Mouse (Mus musculus) hindbrain, embryonic 13.5 days (tissue): Measurements from ENCODE around the gene Olfr1394. TPM values are rescaled to one million over a fixed set of nuclear protein-coding genes. Genes with fewer than 3 reads are reported as not detected.
"Not testable (repeated sequence)": the region's sequence is repeated elsewhere in the genome, so short reads cannot be mapped to it uniquely, and the experiment has no call there.

Experiments
- ATAC-seq: fragments of 200-750 bp; cut with Nextera tagmentation; 2 replicates; pipeline ENCODE4 v1.8.0; 2017; ENCODE audit warnings: moderate TSS enrichment; ENCODE audit not compliant: low FRiP score
- H3K27ac ChIP-seq: fragments of 300-500 bp; sonication (generic); 2 replicates; pipeline ENCODE4 v1.5.1; 2015; ENCODE audit warnings: inconsistent platforms, mild to moderate bottlenecking, moderate library complexity
- H3K27me3 ChIP-seq: fragments of 300-500 bp; sonication (generic); 2 replicates; pipeline ENCODE4 v1.6.1; 2015; ENCODE audit warnings: mild to moderate bottlenecking, inconsistent platforms
- H3K36me3 ChIP-seq: fragments of 300-500 bp; sonication (generic); 2 replicates; pipeline ENCODE4 v1.6.1; 2015; ENCODE audit warnings: mild to moderate bottlenecking, inconsistent platforms
- H3K4me1 ChIP-seq: fragments of 300-500 bp; sonication (generic); replicated peaks from 2 replicates; pipeline ENCODE4 v1.6.1; 2015; ENCODE audit warnings: inconsistent platforms
- H3K4me2 ChIP-seq: fragments of 300-500 bp; sonication (generic); 2 replicates; pipeline ENCODE4 v1.6.1; 2015; ENCODE audit warnings: inconsistent platforms, mild to moderate bottlenecking, moderate library complexity
- H3K4me3 ChIP-seq: fragments of 300-500 bp; sonication (generic); 2 replicates; pipeline ENCODE4 v1.5.1; 2015; ENCODE audit warnings: mild to moderate bottlenecking, inconsistent platforms
- H3K9ac ChIP-seq: fragments of 300-500 bp; sonication (generic); 2 replicates; pipeline ENCODE4 v1.6.1; 2015; ENCODE audit warnings: mild to moderate bottlenecking, inconsistent platforms
- H3K9me3 ChIP-seq: fragments of 300-500 bp; sonication (generic); 2 replicates; pipeline ENCODE4 v1.6.1; 2016; ENCODE audit warnings: inconsistent platforms
- WGBS: fragments of 180-500 bp; shearing (Covaris S2); methylation state at CpG from one replicate; pipeline ENCODE4 v1.1.7; 2015; 5-methylcytosine and 5-hydroxymethylcytosine counted together
- polyA plus RNA-seq: library from polyadenylated mRNA; unstranded; fragments of >200 nt; fragmentation: Nextera tagmentation; extraction: Ambion mirVana; gene quantifications from 2 replicates; pipeline ENCODE4 v1.2.1, GENCODE M21; 2015

The Olfr1394 gene
- polyA plus RNA-seq, 1 experiment from 2014 or later, result not detected

DNA sequence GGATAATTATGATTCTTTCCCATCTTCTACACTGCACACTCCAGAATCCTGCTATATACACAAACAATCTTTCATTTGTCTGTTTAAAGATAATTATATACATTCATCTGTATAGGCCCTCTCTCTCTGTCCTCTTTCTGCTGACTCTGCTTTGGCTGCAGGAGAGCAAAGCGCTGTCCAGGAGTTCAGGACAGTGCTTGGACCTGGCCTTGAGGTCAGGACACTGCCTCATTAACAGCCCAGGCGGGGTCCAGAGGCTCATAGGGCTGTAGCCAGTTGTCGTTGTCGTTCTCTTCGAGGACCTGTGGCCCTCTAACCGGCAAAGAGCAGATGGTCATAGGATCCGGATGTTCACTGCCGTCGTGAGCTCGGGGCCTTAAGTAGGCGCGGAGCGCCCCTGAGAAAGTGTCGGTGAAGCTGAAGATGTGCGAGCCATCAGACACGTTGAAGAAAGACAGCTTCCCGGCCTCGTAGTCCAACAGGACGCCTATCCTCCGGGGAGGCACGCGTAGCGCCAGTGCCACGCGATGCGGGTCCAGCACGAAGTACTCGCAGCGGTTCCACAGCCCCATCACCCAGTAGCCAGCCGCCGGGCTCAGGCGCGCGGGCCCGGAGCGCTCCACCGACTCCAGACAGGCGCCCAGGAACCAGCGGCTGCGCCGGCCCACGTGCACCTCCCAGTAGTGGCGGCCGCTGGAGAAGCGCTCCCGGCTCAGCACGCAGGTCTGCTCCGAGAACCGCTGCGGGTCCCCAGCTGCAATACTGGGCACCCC, 14.8 kb downstream of the Olfr1394 start:
- peak overlapping the region; percentile 44 for H3K4me3 ChIP-seq
- peaks cover 9% of the 10 kb centered on the region for H3K4me1 ChIP-seq
- peaks cover 31% of the 10 kb centered on the region for H3K27me3 ChIP-seq
- peak; percentile 90 for ATAC-seq
- H3K9ac ChIP-seq, result peak overlapping the region; percentile 68
- 5% methylated on average over 50 of the region's 50 CpGs for WGBS
- no peaks in the 10 kb centered on the region for H3K36me3 ChIP-seq
- H3K4me2 ChIP-seq, result peak overlapping the region; percentile 77
- peaks cover 9% of the 10 kb centered on the region for H3K9me3 ChIP-seq
- no peak overlapping the region for H3K27ac ChIP-seq

GRCm38 (mm10) chr11:49170576-49170975, 16.4 kb downstream of the Olfr1394 start:
- Histone ChIP-seq H3K4me2 (no peak overlapping the region), H3K4me1 (peaks cover 9% of the 10 kb centered on the region), H3K36me3 (no peaks in the 10 kb centered on the region), H3K9ac (no peak overlapping the region), H3K9me3 (peaks cover 9% of the 10 kb centered on the region), H3K4me3 (no peak overlapping the region), H3K27me3 (peaks cover 31% of the 10 kb centered on the region), H3K27ac (no peak overlapping the region)
- WGBS, result 93% methylated on average over 4 of the region's 4 CpGs
- ATAC-seq, result no peak

DNA sequence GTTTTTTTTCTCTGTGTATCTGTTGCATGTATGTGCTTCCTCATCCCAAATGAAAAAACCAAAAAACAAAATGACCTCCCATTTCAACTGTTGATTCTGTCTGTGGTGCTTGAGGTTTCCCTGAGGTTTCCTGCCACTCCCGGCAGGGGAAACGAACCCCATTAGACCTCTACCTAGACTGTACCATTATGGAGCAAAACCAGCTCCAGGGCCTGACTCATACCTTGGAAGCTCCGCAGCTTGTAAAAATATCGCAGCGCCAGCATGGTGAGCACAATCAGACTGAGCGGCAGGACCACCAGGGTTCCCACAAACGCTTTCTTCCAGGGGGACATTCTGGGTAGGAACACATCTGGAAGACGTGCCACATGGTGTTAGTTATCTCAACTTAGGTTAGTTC, 21.2 kb downstream of the Olfr1394 start:
- WGBS, result 93% methylated on average over 8 of the region's 8 CpGs
- Histone ChIP-seq H3K27ac (no peak overlapping the region), H3K4me1 (no peaks in the 10 kb centered on the region), H3K27me3 (peaks cover 5% of the 10 kb centered on the region), H3K9me3 (no peaks in the 10 kb centered on the region), H3K4me3 (no peak overlapping the region), H3K9ac (no peak overlapping the region), H3K4me2 (no peak overlapping the region), H3K36me3 (no peaks in the 10 kb centered on the region)
- no peak for ATAC-seq

GRCm38 (mm10) chr11:49176047-49176779, 22.0 kb downstream of the Olfr1394 start:
- not testable (repeated sequence) for H3K9me3 ChIP-seq, H3K36me3 ChIP-seq, H3K4me3 ChIP-seq, H3K4me2 ChIP-seq, H3K27ac ChIP-seq, H3K27me3 ChIP-seq, H3K9ac ChIP-seq, H3K4me1 ChIP-seq, ATAC-seq
- WGBS, result 85% methylated on average over 4 of the region's 4 CpGs

DNA sequence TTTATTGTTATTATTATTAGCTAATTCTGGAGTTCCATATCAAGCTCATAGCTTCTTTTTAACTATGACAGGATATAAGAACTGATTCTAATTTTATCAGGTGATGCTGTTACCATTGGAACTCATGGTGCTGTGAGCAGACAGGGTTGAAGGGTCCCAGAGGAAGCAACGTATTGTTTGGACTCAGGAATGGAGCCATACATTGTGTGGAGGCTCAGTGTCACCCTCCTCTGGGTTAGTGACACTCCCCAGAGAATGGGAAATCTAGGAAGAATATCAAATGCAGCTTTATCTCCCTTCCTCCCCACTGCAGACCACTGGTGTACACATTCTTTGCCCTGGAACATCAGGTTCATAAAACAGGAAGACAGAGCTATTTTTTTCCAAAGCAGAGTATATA, 29.0 kb downstream of the Olfr1394 start:
- Histone ChIP-seq H3K4me1 (no peaks in the 10 kb centered on the region), H3K36me3 (no peaks in the 10 kb centered on the region), H3K9ac (no peak overlapping the region), H3K4me2 (no peak overlapping the region), H3K9me3 (no peaks in the 10 kb centered on the region), H3K27me3 (no peaks in the 10 kb centered on the region), H3K4me3 (no peak overlapping the region), H3K27ac (no peak overlapping the region)
- no peak for ATAC-seq
- 77% methylated on average over 1 of the region's 1 CpGs for WGBS

DNA sequence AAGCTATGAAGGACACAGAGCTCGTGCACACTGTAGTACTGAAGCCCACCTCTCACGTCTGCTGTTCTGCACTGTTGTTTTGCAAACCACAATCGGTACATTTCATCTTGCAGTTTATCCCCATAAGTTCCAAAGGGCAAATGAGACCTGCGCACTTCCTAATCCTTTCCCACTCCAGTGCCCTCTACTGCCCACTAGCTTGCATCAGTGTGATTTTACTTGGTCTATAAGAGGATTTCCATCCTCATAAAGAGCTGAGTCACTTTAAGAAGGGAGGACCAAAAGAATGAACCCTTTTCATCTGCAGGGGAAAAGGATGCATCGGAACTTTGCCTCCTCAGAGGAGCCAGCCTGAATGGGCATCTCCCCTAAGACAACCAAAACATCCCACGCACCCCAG, 32.3 kb downstream of the Olfr1394 start:
- WGBS, result 84% methylated on average over 6 of the region's 6 CpGs
- Histone ChIP-seq H3K4me2 (no peak overlapping the region), H3K9me3 (no peaks in the 10 kb centered on the region), H3K27ac (no peak overlapping the region), H3K36me3 (no peaks in the 10 kb centered on the region), H3K4me1 (no peaks in the 10 kb centered on the region), H3K9ac (no peak overlapping the region), H3K4me3 (no peak overlapping the region), H3K27me3 (no peaks in the 10 kb centered on the region)
- ATAC-seq, result no peak

DNA sequence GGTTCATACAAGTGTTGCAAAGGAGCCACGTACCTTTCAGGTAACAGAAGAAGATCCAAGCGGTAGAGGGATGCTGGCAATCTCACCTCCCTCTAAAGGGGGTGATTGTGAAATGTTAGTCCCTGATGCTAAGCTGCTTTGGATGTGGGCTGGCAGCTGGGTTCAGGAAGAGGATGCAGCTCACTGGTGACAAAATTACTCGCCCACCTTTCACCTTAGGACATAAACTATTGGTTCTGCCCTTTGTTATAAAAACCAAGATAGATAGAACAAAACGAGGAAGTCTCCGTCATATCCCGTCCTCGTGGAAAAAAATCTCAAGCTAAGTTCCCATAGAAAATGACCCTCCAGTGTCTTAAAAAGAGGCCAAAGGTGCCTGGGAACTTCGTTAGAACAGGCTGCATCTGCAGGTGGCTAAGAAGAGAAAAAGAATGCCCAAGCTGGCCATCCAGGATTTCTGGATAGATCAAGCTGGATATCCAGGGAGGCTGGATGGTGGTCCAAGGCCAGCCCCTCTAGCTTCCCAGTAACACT, 32.8 kb downstream of the Olfr1394 start, which contains the start of gene Btnl9:
Gene Btnl9, minus strand, starts transcription at position 205 of the 534 bp plus-strand sequence.
- H3K9ac ChIP-seq, result no peak within 1 kb of the TSS
- no peaks in the 10 kb centered on the region for H3K4me1 ChIP-seq
- H3K27me3 ChIP-seq, result no peaks in the 10 kb centered on the region
- no peak within 1 kb of the TSS for H3K4me2 ChIP-seq
- ATAC-seq, result no peak
- H3K27ac ChIP-seq, result no peak within 1 kb of the TSS
- no peaks in the 10 kb centered on the region for H3K36me3 ChIP-seq
- WGBS, result 85% methylated on average over 8 of the region's 8 CpGs
- no peak within 1 kb of the TSS for H3K4me3 ChIP-seq
- no peaks in the 10 kb centered on the region for H3K9me3 ChIP-seq

DNA sequence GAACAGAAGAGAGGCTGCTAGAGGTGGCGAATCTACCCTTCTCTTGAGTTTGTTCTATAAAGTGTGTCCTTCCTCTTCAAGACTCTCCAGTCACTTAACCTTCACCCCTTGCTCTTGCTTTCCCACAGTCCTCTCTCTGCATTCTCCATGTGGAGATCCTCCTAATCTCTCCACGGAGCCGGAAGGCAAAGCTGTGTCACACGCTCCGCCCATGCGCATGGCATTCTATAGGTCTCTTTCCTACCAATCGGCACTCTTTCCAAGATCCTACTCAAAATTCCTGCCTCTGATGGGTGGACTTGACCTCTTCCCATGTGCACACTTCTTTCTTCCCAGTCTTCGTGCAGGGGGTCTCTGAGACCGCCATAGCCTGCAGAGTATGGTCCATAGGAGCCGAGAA, 33.5 kb downstream of the Olfr1394 start:
- no peak for ATAC-seq
- no peak overlapping the region for H3K27ac ChIP-seq
- WGBS, result 82% methylated on average over 10 of the region's 10 CpGs

DNA sequence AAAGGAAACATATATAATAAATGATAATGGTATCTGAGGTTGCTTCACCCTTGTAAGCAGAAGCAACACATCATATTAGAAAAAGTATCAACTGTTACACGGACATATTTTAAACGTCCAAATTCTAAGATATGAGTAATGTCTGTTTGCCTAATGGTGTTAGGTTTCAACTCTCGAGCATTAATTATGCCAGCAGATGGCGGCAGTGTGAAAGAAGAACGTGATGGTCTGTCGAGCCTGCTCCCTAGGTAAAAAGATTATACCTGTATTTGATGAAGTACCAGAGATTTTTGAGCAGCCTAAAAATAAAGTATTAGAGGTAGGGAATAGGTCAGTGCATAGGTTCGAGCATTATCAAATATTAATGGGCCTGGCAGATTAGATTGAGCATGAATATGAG, 35.6 kb downstream of the Olfr1394 start:
- no peak for ATAC-seq
- Histone ChIP-seq H3K4me3 (no peak overlapping the region), H3K4me2 (no peak overlapping the region), H3K27me3 (no peaks in the 10 kb centered on the region), H3K36me3 (no peaks in the 10 kb centered on the region), H3K9me3 (no peaks in the 10 kb centered on the region), H3K9ac (no peak overlapping the region), H3K27ac (no peak overlapping the region), H3K4me1 (no peaks in the 10 kb centered on the region)
- WGBS, result 11% methylated on average over 7 of the region's 7 CpGs

More for the DNA sequence above, 33.5 kb downstream of the Olfr1394 start:
- no peaks in the 10 kb centered on the region for H3K4me1 ChIP-seq
- H3K4me2 ChIP-seq, result no peak overlapping the region
- H3K4me3 ChIP-seq, result no peak overlapping the region
- H3K36me3 ChIP-seq, result no peaks in the 10 kb centered on the region
- no peaks in the 10 kb centered on the region for H3K27me3 ChIP-seq
- no peak overlapping the region for H3K9ac ChIP-seq
- no peaks in the 10 kb centered on the region for H3K9me3 ChIP-seq

DNA sequence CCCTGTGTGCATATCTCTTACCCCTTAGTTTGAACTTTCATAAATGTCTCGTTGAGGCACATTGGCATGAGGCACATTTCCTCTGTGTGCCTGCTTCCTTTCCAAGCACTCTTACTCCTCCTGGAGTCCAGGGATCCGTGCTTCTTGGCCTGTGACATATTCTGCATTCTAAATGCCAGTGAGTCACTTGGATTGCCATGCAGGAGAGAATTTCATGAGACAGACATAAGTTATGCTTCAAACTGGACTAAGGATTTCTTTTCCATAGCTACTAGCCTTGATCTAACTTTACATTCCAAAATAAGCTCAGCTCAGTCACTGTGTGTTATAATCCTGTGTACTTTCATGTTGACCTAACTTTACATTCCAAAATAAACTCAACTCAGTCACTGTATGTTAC, 36.9 kb downstream of the Olfr1394 start:
- 61% methylated on average over 2 of the region's 2 CpGs for WGBS
- H3K36me3 ChIP-seq, result no peaks in the 10 kb centered on the region

DNA sequence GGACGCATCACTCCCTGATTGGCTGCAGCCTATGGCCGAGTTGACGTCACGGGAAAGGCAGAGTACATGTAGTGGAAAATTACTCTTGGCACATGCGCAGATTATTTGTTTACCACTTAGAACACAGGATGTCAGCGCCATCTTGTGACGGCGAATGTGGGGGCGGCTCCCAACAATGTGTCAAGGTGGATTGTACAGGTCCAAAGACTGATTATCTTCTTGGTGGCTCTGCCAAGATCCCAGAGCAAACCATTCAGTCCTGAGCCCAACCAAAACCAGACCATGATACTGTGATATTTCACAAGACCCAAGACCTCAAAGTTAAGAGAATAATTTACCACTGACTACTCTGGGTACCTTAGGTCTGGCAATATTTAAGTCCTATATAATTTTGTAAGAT, 40.6 kb downstream of the Olfr1394 start:
- ATAC-seq, H3K9ac ChIP-seq, H3K36me3 ChIP-seq, H3K4me3 ChIP-seq, H3K4me2 ChIP-seq, H3K27ac ChIP-seq, H3K9me3 ChIP-seq, H3K27me3 ChIP-seq, H3K4me1 ChIP-seq: not testable (repeated sequence)
- WGBS, result 97% methylated on average over 9 of the region's 9 CpGs

More for the DNA sequence above, 36.9 kb downstream of the Olfr1394 start:
- Histone ChIP-seq H3K4me2 (no peak overlapping the region), H3K9ac (no peak overlapping the region), H3K4me3 (no peak overlapping the region), H3K4me1 (no peaks in the 10 kb centered on the region), H3K27ac (no peak overlapping the region), H3K27me3 (no peaks in the 10 kb centered on the region), H3K9me3 (no peaks in the 10 kb centered on the region)
- ATAC-seq, result no peak

DNA sequence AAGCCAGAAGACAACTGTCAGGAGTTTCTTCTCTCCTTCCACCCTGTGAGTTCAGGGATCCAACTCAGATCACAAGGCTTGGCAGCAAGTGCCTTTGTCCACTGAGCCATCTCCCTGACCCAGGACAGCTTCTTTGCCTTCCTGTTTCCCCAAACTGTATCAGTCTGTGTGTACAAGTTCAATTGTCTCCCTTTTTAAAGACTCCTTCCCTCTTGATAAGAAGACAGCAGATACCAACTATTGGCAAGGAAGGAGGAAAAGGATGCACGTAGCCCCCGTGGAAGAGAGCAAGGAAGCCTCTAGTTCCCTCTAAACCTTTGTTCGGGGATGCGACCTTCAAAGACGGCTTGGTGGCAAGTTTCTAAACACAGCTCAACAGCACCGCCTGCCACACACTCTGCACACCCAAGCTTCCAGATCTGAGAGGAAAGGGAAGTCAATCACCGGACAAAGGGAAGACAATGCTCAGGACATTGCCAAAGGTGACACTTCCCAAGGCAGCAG, 41.7 kb downstream of the Olfr1394 start:
- no peak for ATAC-seq
- Histone ChIP-seq H3K4me2 (no peak overlapping the region), H3K27me3 (no peaks in the 10 kb centered on the region), H3K27ac (no peak overlapping the region), H3K9ac (no peak overlapping the region), H3K4me3 (no peak overlapping the region), H3K36me3 (no peaks in the 10 kb centered on the region), H3K9me3 (no peaks in the 10 kb centered on the region), H3K4me1 (no peaks in the 10 kb centered on the region)
- WGBS, result 97% methylated on average over 7 of the region's 7 CpGs
